Mouse (Mus musculus): ENCODE data around the gene Top2a. TPM values are rescaled to one million over a fixed set of nuclear protein-coding genes. Genes with fewer than 3 reads are reported as not detected.
A peak's percentile ranks its signal among the peaks of the same experiment; 100 is the strongest.
"Not testable (repeated sequence)": the region's sequence is repeated elsewhere in the genome, so short reads cannot be mapped to it uniquely, and the experiment has no call there.

The Top2a gene
- polyA plus RNA-seq, 1 experiment from 2014 or later: 431 TPM

DNA sequence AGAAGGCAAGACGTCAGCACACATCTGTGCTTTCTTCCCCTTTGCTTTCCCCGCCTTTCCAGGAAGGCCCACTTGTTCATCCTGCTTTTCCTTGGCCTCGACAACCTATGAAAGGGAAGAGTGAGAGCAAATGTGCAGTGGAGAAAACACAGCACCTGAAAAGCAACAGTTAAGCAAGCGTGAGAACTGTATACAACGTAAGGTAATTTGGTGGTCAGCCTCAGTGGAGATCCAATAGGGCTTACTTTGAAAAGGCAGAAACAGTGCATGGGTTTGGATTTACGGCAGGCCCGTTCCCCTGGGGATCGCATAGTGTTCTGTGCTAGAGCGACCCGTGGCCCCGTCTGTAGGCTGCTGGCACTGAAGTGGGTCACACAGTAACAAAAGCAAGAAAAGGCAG is 24.7 kb downstream of the Top2a start:
- Histone ChIP-seq H3K4me1 (ENCODE audit: control insufficient read depth, insufficient read depth, low read length) (no peaks in the 10 kb centered on the region), H3K4me2 (no peak overlapping the region), H3K4me3 (ENCODE audit: low read depth, low read length) (no peak overlapping the region), H3K9me3 (ENCODE audit: control insufficient read depth, low read length) (no peaks in the 10 kb centered on the region), H3K27ac (ENCODE audit: low read depth, low read length) (no peak overlapping the region), H3K9ac (ENCODE audit: low read length) (no peak overlapping the region), H3K27me3 (ENCODE audit: control insufficient read depth, insufficient read depth, low read length) (no peaks in the 10 kb centered on the region), H3K36me3 (ENCODE audit: control insufficient read depth, insufficient read depth, low read length) (peaks cover 57% of the 10 kb centered on the region)
- DNase-seq (ENCODE audit: low spot score, missing footprints) (no peak), ATAC-seq (ENCODE audit: low FRiP score) (no peak)
- 96% methylated on average over 11 of the region's 11 CpGs for WGBS

GRCm38 (mm10) chr11:98998776-98999175 is 25.2 kb downstream of the Top2a start:
- Histone ChIP-seq H3K4me3 (ENCODE audit: low read depth, low read length) (no peak overlapping the region), H3K4me2 (no peak overlapping the region), H3K9me3 (ENCODE audit: control insufficient read depth, low read length) (no peaks in the 10 kb centered on the region), H3K27ac (ENCODE audit: low read depth, low read length) (no peak overlapping the region), H3K9ac (ENCODE audit: low read length) (no peak overlapping the region), H3K4me1 (ENCODE audit: control insufficient read depth, insufficient read depth, low read length) (no peaks in the 10 kb centered on the region), H3K27me3 (ENCODE audit: control insufficient read depth, insufficient read depth, low read length) (no peaks in the 10 kb centered on the region), H3K36me3 (ENCODE audit: control insufficient read depth, insufficient read depth, low read length) (peaks cover 58% of the 10 kb centered on the region)
- DNase-seq (ENCODE audit: low spot score, missing footprints) (no peak), ATAC-seq (ENCODE audit: low FRiP score) (no peak)

DNA sequence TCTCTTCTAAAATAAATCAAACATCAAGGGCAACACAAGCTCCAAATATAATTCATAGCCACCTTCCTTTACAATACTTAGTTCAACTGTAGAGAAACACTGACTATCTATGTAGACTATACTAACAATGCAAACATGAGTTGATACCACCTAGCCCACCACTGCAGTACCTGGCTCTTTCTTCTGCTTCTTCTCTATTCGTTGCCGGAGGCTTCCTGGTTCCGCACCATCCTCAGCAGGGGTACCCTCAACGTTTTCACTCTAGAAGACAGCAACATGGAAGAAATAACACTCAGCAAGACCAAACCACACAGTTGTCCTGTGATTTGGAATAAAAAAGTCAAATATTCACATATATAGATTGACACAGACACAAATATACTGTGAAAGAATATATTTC is 26.3 kb downstream of the Top2a start:
- H3K27me3 ChIP-seq (ENCODE audit: control insufficient read depth, insufficient read depth, low read length): no peaks in the 10 kb centered on the region
- DNase-seq (ENCODE audit: low spot score, missing footprints): no peak
- H3K4me1 ChIP-seq (ENCODE audit: control insufficient read depth, insufficient read depth, low read length): no peaks in the 10 kb centered on the region
- H3K4me3 ChIP-seq (ENCODE audit: low read depth, low read length): no peak overlapping the region
- no peak overlapping the region for H3K27ac ChIP-seq (ENCODE audit: low read depth, low read length)
- H3K36me3 ChIP-seq (ENCODE audit: control insufficient read depth, insufficient read depth, low read length): peaks cover 63% of the 10 kb centered on the region
- no peak overlapping the region for H3K9ac ChIP-seq (ENCODE audit: low read length)
- no peak overlapping the region for H3K4me2 ChIP-seq
- H3K9me3 ChIP-seq (ENCODE audit: control insufficient read depth, low read length): no peaks in the 10 kb centered on the region
- no peak for ATAC-seq (ENCODE audit: low FRiP score)
- WGBS: 94% methylated on average over 4 of the region's 4 CpGs

GRCm38 (mm10) chr11:98995987-98996386 is 28.0 kb downstream of the Top2a start:
- no peak for ATAC-seq (ENCODE audit: low FRiP score)
- Histone ChIP-seq H3K9me3 (ENCODE audit: control insufficient read depth, low read length) (no peaks in the 10 kb centered on the region), H3K4me2 (no peak overlapping the region), H3K27ac (ENCODE audit: low read depth, low read length) (no peak overlapping the region), H3K36me3 (ENCODE audit: control insufficient read depth, insufficient read depth, low read length) (peaks cover 64% of the 10 kb centered on the region), H3K9ac (ENCODE audit: low read length) (no peak overlapping the region), H3K27me3 (ENCODE audit: control insufficient read depth, insufficient read depth, low read length) (no peaks in the 10 kb centered on the region), H3K4me1 (ENCODE audit: control insufficient read depth, insufficient read depth, low read length) (no peaks in the 10 kb centered on the region), H3K4me3 (ENCODE audit: low read depth, low read length) (no peak overlapping the region)
- WGBS: 93% methylated on average over 7 of the region's 7 CpGs
- DNase-seq (ENCODE audit: low spot score, missing footprints): no peak

GRCm38 (mm10) chr11:98990866-98991265 is 33.1 kb downstream of the Top2a start:
- no peak for DNase-seq (ENCODE audit: low spot score, missing footprints)
- Histone ChIP-seq H3K9ac (ENCODE audit: low read length) (no peak overlapping the region), H3K4me3 (ENCODE audit: low read depth, low read length) (no peak overlapping the region), H3K9me3 (ENCODE audit: control insufficient read depth, low read length) (no peaks in the 10 kb centered on the region), H3K27ac (ENCODE audit: low read depth, low read length) (no peak overlapping the region), H3K27me3 (ENCODE audit: control insufficient read depth, insufficient read depth, low read length) (no peaks in the 10 kb centered on the region), H3K4me1 (ENCODE audit: control insufficient read depth, insufficient read depth, low read length) (no peaks in the 10 kb centered on the region), H3K4me2 (no peak overlapping the region), H3K36me3 (ENCODE audit: control insufficient read depth, insufficient read depth, low read length) (peaks cover 25% of the 10 kb centered on the region)
- WGBS: 82% methylated on average over 6 of the region's 6 CpGs
- no peak for ATAC-seq (ENCODE audit: low FRiP score)

GRCm38 (mm10) chr11:98988260-98988659 is 35.7 kb downstream of the Top2a start:
- not testable (repeated sequence) for ATAC-seq (ENCODE audit: low FRiP score)

GRCm38 (mm10) chr11:98985542-98985941 is 38.4 kb downstream of the Top2a start:
- Histone ChIP-seq H3K9ac (ENCODE audit: low read length) (no peak overlapping the region), H3K27me3 (ENCODE audit: control insufficient read depth, insufficient read depth, low read length) (peaks cover 26% of the 10 kb centered on the region), H3K9me3 (ENCODE audit: control insufficient read depth, low read length) (no peaks in the 10 kb centered on the region), H3K4me3 (ENCODE audit: low read depth, low read length) (no peak overlapping the region), H3K36me3 (ENCODE audit: control insufficient read depth, insufficient read depth, low read length) (no peaks in the 10 kb centered on the region), H3K27ac (ENCODE audit: low read depth, low read length) (no peak overlapping the region), H3K4me1 (ENCODE audit: control insufficient read depth, insufficient read depth, low read length) (peaks cover 9% of the 10 kb centered on the region), H3K4me2 (no peak overlapping the region)
- 94% methylated on average over 7 of the region's 7 CpGs for WGBS
- DNase-seq (ENCODE audit: low spot score, missing footprints): no peak
- no peak for ATAC-seq (ENCODE audit: low FRiP score)

More at GRCm38 (mm10) chr11:98988260-98988659, 35.7 kb downstream of the Top2a start:
- H3K36me3 ChIP-seq (ENCODE audit: control insufficient read depth, insufficient read depth, low read length); H3K9ac ChIP-seq (ENCODE audit: low read length); H3K27me3 ChIP-seq (ENCODE audit: control insufficient read depth, insufficient read depth, low read length); H3K27ac ChIP-seq (ENCODE audit: low read depth, low read length); H3K9me3 ChIP-seq (ENCODE audit: control insufficient read depth, low read length); H3K4me2 ChIP-seq; H3K4me1 ChIP-seq (ENCODE audit: control insufficient read depth, insufficient read depth, low read length); DNase-seq (ENCODE audit: low spot score, missing footprints); H3K4me3 ChIP-seq (ENCODE audit: low read depth, low read length): not testable (repeated sequence)
- 98% methylated on average over 5 of the region's 6 CpGs for WGBS

- Histone ChIP-seq H3K36me3 (ENCODE audit: control insufficient read depth, insufficient read depth, low read length) (no peaks in the 10 kb centered on the region), H3K4me2 (no peak overlapping the region), H3K4me3 (ENCODE audit: low read depth, low read length) (no peak overlapping the region), H3K4me1 (ENCODE audit: control insufficient read depth, insufficient read depth, low read length) (peaks cover 9% of the 10 kb centered on the region), H3K27me3 (ENCODE audit: control insufficient read depth, insufficient read depth, low read length) (peaks cover 26% of the 10 kb centered on the region), H3K27ac (ENCODE audit: low read depth, low read length) (no peak overlapping the region), H3K9ac (ENCODE audit: low read length) (no peak overlapping the region), H3K9me3 (ENCODE audit: control insufficient read depth, low read length) (no peaks in the 10 kb centered on the region)
- 47% methylated on average over 8 of the region's 8 CpGs for WGBS
- no peak for ATAC-seq (ENCODE audit: low FRiP score)
- peak; percentile 85 for DNase-seq (ENCODE audit: low spot score, missing footprints)
These were observed 40.4 kb downstream of the Top2a start for GRCm38 (mm10) chr11:98983551-98983950.

GRCm38 (mm10) chr11:98982773-98983133 is 41.2 kb downstream of the Top2a start, which contains the start of gene Gjd3:
Gjd3 (minus strand) TSS chr11:98983016.
- peak; percentile 20; the same call in 1 of the 2 replicates for ATAC-seq (ENCODE audit: low FRiP score)
- no peak for DNase-seq (ENCODE audit: low spot score, missing footprints)
- Histone ChIP-seq H3K4me1 (ENCODE audit: control insufficient read depth, insufficient read depth, low read length) (peaks cover 9% of the 10 kb centered on the region), H3K9ac (ENCODE audit: low read length) (peak within 1 kb of the TSS; percentile 54), H3K4me2 (peak within 1 kb of the TSS; percentile 85), H3K9me3 (ENCODE audit: control insufficient read depth, low read length) (no peaks in the 10 kb centered on the region), H3K27me3 (ENCODE audit: control insufficient read depth, insufficient read depth, low read length) (peaks cover 26% of the 10 kb centered on the region), H3K27ac (ENCODE audit: low read depth, low read length) (no peak within 1 kb of the TSS; the same call in 1 of the 2 replicates), H3K4me3 (ENCODE audit: low read depth, low read length) (peak within 1 kb of the TSS; percentile 46), H3K36me3 (ENCODE audit: control insufficient read depth, insufficient read depth, low read length) (no peaks in the 10 kb centered on the region)
- WGBS: 2% methylated on average over 28 of the region's 28 CpGs

Measured in midbrain, embryonic 11.5 days (tissue).